Mouse (Mus musculus) neural tube, embryonic 11.5 days (tissue): Measurements from ENCODE around the gene Rimbp2. TPM values are rescaled to one million over a fixed set of nuclear protein-coding genes. Genes with fewer than 3 reads are reported as not detected.

Source experiments
- ATAC-seq: fragments of 200-750 bp; cut with Nextera tagmentation; 2 replicates; pipeline ENCODE4 v1.8.0; 2017; ENCODE audit warnings: moderate number of reproducible peaks, mild to moderate bottlenecking, moderate TSS enrichment, moderate library complexity; ENCODE audit not compliant: insufficient read depth, low FRiP score, low TSS enrichment
- DNase-seq: peaks from one replicate; pipeline ENCODE4 v3.0.0-alpha.2; 2015; ENCODE audit warnings: low spot score
- H3K27ac ChIP-seq: fragments of 300-500 bp; sonication (generic); 2 replicates; pipeline ENCODE4 v1.5.1; 2014; ENCODE audit warnings: low read depth, mild to moderate bottlenecking, low read length
- H3K27me3 ChIP-seq: fragments of 300-500 bp; sonication (generic); 2 replicates; pipeline ENCODE4 v1.6.1; 2014; ENCODE audit warnings: mild to moderate bottlenecking, low read length, mixed read lengths; ENCODE audit not compliant: control insufficient read depth, insufficient read depth
- H3K36me3 ChIP-seq: fragments of 300-500 bp; sonication (generic); 2 replicates; pipeline ENCODE4 v1.6.1; 2014; ENCODE audit warnings: mild to moderate bottlenecking, low read length, moderate library complexity, mixed read lengths; ENCODE audit not compliant: control insufficient read depth, insufficient read depth
- H3K4me1 ChIP-seq: fragments of 300-500 bp; sonication (generic); 2 replicates; pipeline ENCODE4 v1.6.1; 2014; ENCODE audit warnings: low read length, mixed read lengths; ENCODE audit not compliant: control insufficient read depth, insufficient read depth
- H3K4me2 ChIP-seq: fragments of 300-500 bp; sonication (generic); 2 replicates; pipeline ENCODE4 v1.6.1; 2014; ENCODE audit warnings: low read depth, mild to moderate bottlenecking, moderate library complexity
- H3K4me3 ChIP-seq: fragments of 300-500 bp; sonication (generic); 2 replicates; pipeline ENCODE4 v1.5.1; 2014; ENCODE audit warnings: low read depth, low read length
- H3K9ac ChIP-seq: fragments of 300-500 bp; sonication (generic); 2 replicates; pipeline ENCODE4 v1.6.1; 2014; ENCODE audit warnings: mild to moderate bottlenecking, low read length
- H3K9me3 ChIP-seq: fragments of 300-500 bp; sonication (generic); 2 replicates; pipeline ENCODE4 v1.6.1; 2016; ENCODE audit warnings: low read length; ENCODE audit not compliant: control insufficient read depth
- WGBS: fragments of 180-500 bp; shearing (Covaris S2); extraction: QIAGEN DNeasy Blood & Tissue Kit; methylation state at CpG from one replicate; pipeline ENCODE4 v1.1.7; 2014; 5-methylcytosine and 5-hydroxymethylcytosine counted together
- polyA plus RNA-seq: library from polyadenylated mRNA; unstranded; fragments of >200 nt; fragmentation: Nextera tagmentation; extraction: Ambion mirVana; gene quantifications from 2 replicates; pipeline ENCODE4 v1.2.1, GENCODE M21; 2014

Gene Rimbp2
- polyA plus RNA-seq, 1 experiment from 2014 or later = 2.9 TPM

DNA sequence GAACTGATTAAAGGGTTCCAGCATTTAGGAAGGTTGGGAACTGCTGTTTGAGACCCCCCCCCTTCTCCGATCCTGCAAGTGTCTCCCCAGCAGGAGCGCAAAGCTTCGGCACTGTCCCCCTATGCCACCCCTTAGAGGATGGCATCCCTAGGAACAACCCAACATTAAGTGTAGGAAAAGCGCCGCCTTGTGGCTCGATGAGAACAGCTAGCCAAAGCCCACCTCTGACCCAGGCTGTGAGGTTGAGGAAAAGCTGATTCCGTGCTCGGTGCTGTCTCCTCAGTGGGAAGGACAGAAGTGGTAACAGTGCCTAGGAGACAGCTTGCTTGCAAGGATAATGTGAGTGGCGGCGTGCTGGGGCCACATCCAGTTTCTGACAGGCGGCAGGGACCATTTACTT lies 140.2 kb downstream of the Rimbp2 start:
- Histone ChIP-seq H3K9ac (no peak overlapping the region), H3K27me3 (no peaks in the 10 kb centered on the region), H3K4me2 (no peak overlapping the region), H3K4me1 (no peaks in the 10 kb centered on the region), H3K27ac (no peak overlapping the region), H3K9me3 (no peaks in the 10 kb centered on the region), H3K36me3 (no peaks in the 10 kb centered on the region), H3K4me3 (no peak overlapping the region)
- DNase-seq (peak; percentile 56), ATAC-seq (no peak)
- WGBS = 18% methylated on average over 11 of the region's 11 CpGs

DNA sequence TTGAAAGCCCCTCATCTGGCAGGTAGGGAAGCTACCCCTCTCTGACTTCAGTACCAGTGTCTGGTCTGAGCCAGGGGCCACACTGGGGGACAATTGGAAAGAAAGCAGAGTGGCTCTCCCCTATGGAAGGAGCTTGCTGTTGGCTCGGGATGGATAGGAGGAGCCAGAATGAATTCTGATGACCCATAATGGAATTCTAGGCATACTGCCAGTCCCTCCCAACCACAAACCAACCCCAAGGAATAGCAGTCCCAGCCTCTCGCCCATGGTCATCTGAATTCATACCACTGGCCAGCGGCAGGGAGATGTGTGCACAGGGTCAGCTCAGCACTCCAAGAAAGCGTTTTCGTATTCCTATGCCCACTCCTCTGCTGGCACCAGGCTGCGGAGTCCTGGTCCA lies 141.9 kb downstream of the Rimbp2 start:
- Histone ChIP-seq H3K4me1 (no peaks in the 10 kb centered on the region), H3K9me3 (no peaks in the 10 kb centered on the region), H3K4me2 (no peak overlapping the region), H3K27me3 (no peaks in the 10 kb centered on the region), H3K36me3 (no peaks in the 10 kb centered on the region), H3K27ac (no peak overlapping the region), H3K9ac (no peak overlapping the region), H3K4me3 (no peak overlapping the region)
- 91% methylated on average over 6 of the region's 6 CpGs for whole genome bisulfite sequencing
- DNase-seq (no peak), ATAC-seq (no peak)

DNA sequence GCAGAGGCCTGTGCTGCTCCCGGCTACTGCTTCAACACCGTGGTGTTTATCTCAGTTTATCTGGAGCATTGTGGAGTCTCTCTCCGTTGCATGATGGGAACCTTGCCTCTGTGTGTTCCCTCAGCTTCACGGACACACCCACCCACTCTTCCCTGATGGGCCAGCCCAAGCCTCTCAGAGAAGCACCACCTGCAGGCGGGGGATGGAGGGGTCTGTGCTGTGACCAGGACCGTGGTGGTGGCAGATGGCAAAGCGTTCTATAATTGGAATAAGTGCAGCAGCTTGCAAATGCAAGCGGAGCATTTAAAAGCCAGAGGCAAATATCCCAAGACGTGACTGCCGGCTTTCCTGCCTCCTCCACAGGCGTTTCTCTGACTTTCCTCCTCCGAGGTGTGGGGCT lies 143.3 kb downstream of the Rimbp2 start:
- H3K9ac ChIP-seq = no peak overlapping the region
- H3K4me1 ChIP-seq = no peaks in the 10 kb centered on the region
- no peaks in the 10 kb centered on the region for H3K36me3 ChIP-seq
- H3K4me3 ChIP-seq = no peak overlapping the region
- no peaks in the 10 kb centered on the region for H3K27me3 ChIP-seq
- DNase-seq = peak; percentile 32
- 63% methylated on average over 12 of the region's 12 CpGs for WGBS
- ATAC-seq = no peak
- H3K27ac ChIP-seq = no peak overlapping the region
- H3K4me2 ChIP-seq = no peak overlapping the region
- H3K9me3 ChIP-seq = no peaks in the 10 kb centered on the region

DNA sequence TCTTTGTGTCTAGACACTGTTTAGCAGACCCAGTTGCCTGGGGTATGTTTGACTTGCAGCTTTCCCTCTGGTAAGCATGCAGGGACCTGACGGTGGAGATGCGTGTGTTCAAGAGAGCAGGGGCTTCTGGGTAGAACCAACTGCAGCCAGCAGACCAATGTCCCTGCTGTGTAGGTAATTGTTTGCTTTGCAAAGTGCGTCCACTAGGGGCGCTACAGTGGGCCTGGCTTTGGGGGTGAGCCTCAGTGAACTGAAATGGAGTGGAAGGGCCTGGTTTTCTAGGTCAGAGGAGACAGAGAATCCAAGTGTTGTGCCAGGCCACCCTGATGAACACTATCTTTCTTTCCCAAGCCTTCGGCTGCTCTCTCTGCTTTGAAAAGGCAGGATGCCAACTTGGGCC lies 143.9 kb downstream of the Rimbp2 start:
- no peak overlapping the region for H3K27ac ChIP-seq

DNA sequence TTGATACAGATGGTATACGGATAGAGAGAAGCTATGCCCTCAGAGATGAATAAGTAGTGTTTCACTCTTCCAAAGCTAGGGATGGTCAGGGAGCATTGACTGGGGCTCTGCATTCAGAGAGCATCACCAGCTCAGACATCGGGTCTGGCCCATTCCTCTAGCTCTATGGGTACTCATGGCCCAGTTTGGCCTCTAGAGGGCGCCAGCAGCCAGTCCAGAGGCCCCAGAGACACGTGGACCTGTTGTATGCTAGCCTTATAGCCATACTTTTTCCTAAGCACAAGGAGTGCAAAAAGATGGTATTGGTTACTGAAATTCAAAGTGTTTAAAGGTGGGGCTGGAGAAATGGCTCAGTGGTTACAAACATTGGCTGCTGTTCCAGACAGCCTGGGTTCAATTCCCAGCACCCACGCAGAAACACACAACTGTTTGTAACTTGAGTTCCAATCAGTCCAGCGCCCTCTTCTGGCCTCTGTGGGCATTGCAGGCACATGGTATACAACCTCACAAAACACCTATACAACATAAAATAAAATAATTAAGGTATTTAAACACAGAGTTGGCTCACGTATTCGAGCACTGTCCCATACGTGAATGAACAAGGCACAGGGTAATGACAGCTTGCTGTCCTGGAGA lies 144.6 kb downstream of the Rimbp2 start:
- Histone ChIP-seq H3K4me2 (no peak overlapping the region), H3K9me3 (no peaks in the 10 kb centered on the region), H3K4me3 (no peak overlapping the region), H3K9ac (no peak overlapping the region), H3K27me3 (no peaks in the 10 kb centered on the region), H3K4me1 (no peaks in the 10 kb centered on the region), H3K27ac (no peak overlapping the region), H3K36me3 (no peaks in the 10 kb centered on the region)
- peak; percentile 39 for DNase-seq
- no peak for ATAC-seq
- WGBS = 64% methylated on average over 9 of the region's 9 CpGs

More for the DNA sequence above, 143.9 kb downstream of the Rimbp2 start:
- no peaks in the 10 kb centered on the region for H3K9me3 ChIP-seq
- peak; percentile 43 for DNase-seq
- H3K9ac ChIP-seq = no peak overlapping the region
- WGBS = 56% methylated on average over 5 of the region's 5 CpGs
- H3K36me3 ChIP-seq = no peaks in the 10 kb centered on the region
- no peak overlapping the region for H3K4me2 ChIP-seq
- no peaks in the 10 kb centered on the region for H3K4me1 ChIP-seq
- H3K27me3 ChIP-seq = no peaks in the 10 kb centered on the region
- no peak overlapping the region for H3K4me3 ChIP-seq
- no peak for ATAC-seq

DNA sequence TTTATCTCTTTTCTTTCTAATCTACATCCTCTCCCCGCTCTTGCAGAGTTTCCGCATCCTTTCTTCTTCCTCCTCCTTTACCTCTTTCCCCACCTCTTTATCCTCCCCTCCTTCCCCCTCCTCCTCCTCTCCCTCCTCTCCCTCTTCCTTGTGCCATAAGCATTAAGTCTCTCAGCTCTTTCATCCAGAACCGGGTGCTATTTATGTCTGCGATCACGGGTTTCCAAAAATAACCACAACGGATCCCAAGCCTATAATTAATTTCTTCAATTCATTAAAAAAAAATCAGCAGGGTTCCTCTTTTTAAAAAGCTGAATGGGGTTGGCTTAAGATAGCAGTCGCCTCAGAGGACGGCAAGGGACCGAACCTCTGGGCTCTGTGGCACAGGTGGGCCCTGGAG lies 145.9 kb downstream of the Rimbp2 start:
- DNase-seq = no peak
- Histone ChIP-seq H3K36me3 (no peaks in the 10 kb centered on the region), H3K4me2 (no peak overlapping the region), H3K9me3 (no peaks in the 10 kb centered on the region), H3K9ac (no peak overlapping the region), H3K27me3 (no peaks in the 10 kb centered on the region), H3K4me3 (no peak overlapping the region), H3K4me1 (no peaks in the 10 kb centered on the region), H3K27ac (no peak overlapping the region)
- 88% methylated on average over 9 of the region's 9 CpGs for WGBS
- ATAC-seq = no peak

DNA sequence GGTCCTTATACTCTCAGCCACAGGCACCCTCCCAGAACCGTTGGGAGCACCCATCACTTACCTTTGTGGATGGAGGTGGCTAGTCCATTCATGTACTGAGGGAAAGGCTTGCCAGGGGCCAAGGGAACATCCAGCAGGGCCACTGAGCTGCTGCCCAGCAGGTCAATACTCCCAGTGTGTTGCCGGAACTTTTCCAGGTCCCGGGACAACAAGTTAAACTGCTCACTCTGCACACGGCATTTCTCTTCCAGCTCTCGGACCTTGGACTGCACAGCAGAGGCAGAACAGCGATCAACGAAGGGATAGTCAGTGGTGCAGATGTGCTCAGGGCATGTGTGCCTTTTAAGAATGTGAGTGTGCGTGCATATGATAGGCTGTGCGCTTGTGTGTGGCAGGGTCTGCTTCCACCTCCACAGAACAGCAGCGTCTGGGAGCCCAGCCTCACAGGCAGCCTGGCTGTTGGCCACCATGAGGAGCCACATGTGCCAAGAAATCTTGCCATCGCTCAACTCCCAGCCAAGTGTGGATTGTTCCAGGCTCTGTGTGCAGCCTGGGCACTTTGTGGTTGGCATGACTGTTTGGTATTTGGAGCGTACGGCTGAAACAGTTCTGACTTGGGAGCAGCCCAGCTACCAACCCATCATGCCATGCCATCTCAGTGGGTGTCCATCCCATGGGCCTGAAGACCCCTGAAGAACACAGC lies 146.8 kb downstream of the Rimbp2 start:
- WGBS = 92% methylated on average over 13 of the region's 13 CpGs
- H3K9ac ChIP-seq = no peak overlapping the region
- no peaks in the 10 kb centered on the region for H3K4me1 ChIP-seq
- no peaks in the 10 kb centered on the region for H3K36me3 ChIP-seq
- ATAC-seq (no peak), DNase-seq (no peak)
- H3K27me3 ChIP-seq = no peaks in the 10 kb centered on the region
- H3K27ac ChIP-seq = no peak overlapping the region
- no peak overlapping the region for H3K4me2 ChIP-seq
- H3K4me3 ChIP-seq = no peak overlapping the region
- H3K9me3 ChIP-seq = no peaks in the 10 kb centered on the region

DNA sequence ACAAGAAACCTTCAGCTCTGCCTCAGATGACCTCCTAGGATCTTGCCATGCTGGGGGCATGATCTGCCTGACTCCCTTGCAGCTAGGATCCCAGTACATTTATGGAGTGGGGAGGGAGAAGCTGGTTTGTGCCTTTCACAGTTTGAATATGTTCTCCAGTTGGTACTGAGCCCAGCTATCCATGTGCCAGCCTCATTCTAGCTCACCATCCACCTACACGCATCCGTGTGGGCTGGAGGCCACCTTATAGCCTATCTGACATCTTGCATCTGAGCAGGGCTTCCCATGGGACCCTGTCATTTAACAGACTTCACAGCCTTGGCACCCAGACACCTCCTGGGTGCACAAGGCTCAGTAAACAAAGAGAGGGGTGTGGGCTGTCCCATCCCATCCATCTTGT lies 148.2 kb downstream of the Rimbp2 start:
- H3K36me3 ChIP-seq = no peaks in the 10 kb centered on the region
- DNase-seq (no peak), ATAC-seq (no peak)
- 96% methylated on average over 2 of the region's 2 CpGs for WGBS
- H3K4me3 ChIP-seq = no peak overlapping the region
- H3K4me2 ChIP-seq = no peak overlapping the region
- H3K27ac ChIP-seq = no peak overlapping the region
- no peaks in the 10 kb centered on the region for H3K9me3 ChIP-seq
- H3K9ac ChIP-seq = no peak overlapping the region
- no peaks in the 10 kb centered on the region for H3K4me1 ChIP-seq
- no peaks in the 10 kb centered on the region for H3K27me3 ChIP-seq

DNA sequence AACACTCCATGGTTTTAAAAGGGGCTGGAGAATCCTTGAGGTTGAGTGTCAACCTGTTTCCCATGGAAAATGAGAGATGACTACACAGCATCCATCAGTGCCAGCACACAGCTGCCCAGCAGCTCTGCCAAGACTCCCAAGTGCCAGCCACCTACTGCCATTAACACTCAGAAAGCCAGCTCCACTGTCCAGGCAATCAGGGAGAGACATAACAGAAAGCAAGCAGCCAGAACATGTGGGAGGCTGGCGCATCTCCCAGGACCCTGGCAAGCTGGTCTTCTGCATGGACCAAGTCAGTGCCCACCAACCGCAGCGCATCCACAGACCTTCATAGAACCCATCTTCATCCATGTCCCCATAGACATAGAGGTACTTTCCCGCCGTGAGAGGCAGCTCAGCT lies 152.7 kb downstream of the Rimbp2 start:
- Histone ChIP-seq H3K27me3 (no peaks in the 10 kb centered on the region), H3K4me3 (no peak overlapping the region), H3K27ac (no peak overlapping the region), H3K36me3 (no peaks in the 10 kb centered on the region), H3K9me3 (no peaks in the 10 kb centered on the region; the same call in 1 of the 2 replicates), H3K4me2 (no peak overlapping the region), H3K9ac (no peak overlapping the region), H3K4me1 (no peaks in the 10 kb centered on the region)
- 91% methylated on average over 5 of the region's 5 CpGs for WGBS
- ATAC-seq = no peak
- no peak for DNase-seq
